ENCODE assay signal across 9 mouse cellular contexts in genomic region chr9:41791501-41792172, GRCm38 (mm10).
A peak's percentile ranks its signal among the peaks of the same experiment; 100 is the strongest.
DNase-seq lines count a peak whose midpoint lies in the region; ATAC-seq lines count a peak whose summit lies in the region.
"Had no signal": no experiment of that assay in that cellular context is flagged by ENCODE, and none has a peak within 500 bp of the region (broad histone marks: within the 10 kb centered on the region; RNA-seq: fewer than 3 reads in every experiment).

No protein-coding gene starts in this region.

- no peaks in the 10 kb centered on the region for H3K9me3 ChIP-seq in hindbrain, embryonic 16.5 days (ENCODE audit: control insufficient read depth, low read length)
- H3K9me3 ChIP-seq in hindbrain, embryonic 10.5 days, result no peaks in the 10 kb centered on the region
- no peaks in the 10 kb centered on the region for H3K9me3 ChIP-seq in forebrain, embryonic 16.5 days (ENCODE audit: control insufficient read depth, low read length)

- 71% methylated on average over 5 of the region's 5 CpGs for WGBS in hindbrain, embryonic 16.5 days
- WGBS in hindbrain, embryonic 10.5 days, result 88% methylated on average over 5 of the region's 5 CpGs
- WGBS in forebrain, embryonic 16.5 days, result 37% methylated on average over 5 of the region's 5 CpGs

- no peaks in the 10 kb centered on the region; the same call in 1 of the 2 replicates for H3K4me1 ChIP-seq in hindbrain, embryonic 16.5 days (ENCODE audit: control insufficient read depth, insufficient read depth, low read depth, low read length)
- H3K4me1 ChIP-seq in hindbrain, embryonic 10.5 days (replicated peaks), result peaks cover 7% of the 10 kb centered on the region; the same call in 1 of the 2 replicates
- H3K4me1 ChIP-seq in forebrain, embryonic 16.5 days (replicated peaks; ENCODE audit: control insufficient read depth, insufficient read depth, low read length), result peaks cover 20% of the 10 kb centered on the region

- H3K9ac ChIP-seq in hindbrain, embryonic 16.5 days (ENCODE audit: low read depth, low read length), result no peak overlapping the region
- no peak overlapping the region for H3K9ac ChIP-seq in forebrain, embryonic 16.5 days (replicated peaks; ENCODE audit: low read depth, low read length)

- H3K36me3 ChIP-seq in hindbrain, embryonic 16.5 days (ENCODE audit: control insufficient read depth, insufficient read depth, low read length), result no peaks in the 10 kb centered on the region
- H3K36me3 ChIP-seq in hindbrain, embryonic 10.5 days, result no peaks in the 10 kb centered on the region
- H3K36me3 ChIP-seq in forebrain, embryonic 16.5 days (ENCODE audit: control insufficient read depth, insufficient read depth), result no peaks in the 10 kb centered on the region

- peak; percentile 84 for ATAC-seq in hindbrain, embryonic 16.5 days
- ATAC-seq in forebrain, embryonic 16.5 days, result peak; percentile 75

- H3K4me3 ChIP-seq in hindbrain, embryonic 16.5 days (ENCODE audit: low read length), result no peak overlapping the region
- no peak overlapping the region for H3K4me3 ChIP-seq in hindbrain, embryonic 10.5 days
- no peak overlapping the region for H3K4me3 ChIP-seq in forebrain, embryonic 16.5 days (replicated peaks; ENCODE audit: low read length)

- no peak overlapping the region for H3K27ac ChIP-seq in hindbrain, embryonic 16.5 days (ENCODE audit: low read depth, low read length)
- no peak overlapping the region for H3K27ac ChIP-seq in hindbrain, embryonic 10.5 days
- peak overlapping the region; percentile 62 for H3K27ac ChIP-seq in forebrain, embryonic 16.5 days (ENCODE audit: low read length)

- intact Hi-C loops in left cerebral cortex, postnatal 4 days (cut with DNase I), result no loop called here

- no peak overlapping the region for H3K4me2 ChIP-seq in hindbrain, embryonic 16.5 days (ENCODE audit: low read length)
- no peak overlapping the region for H3K4me2 ChIP-seq in forebrain, embryonic 16.5 days (ENCODE audit: low read length)

- H3K27me3 ChIP-seq in hindbrain, embryonic 16.5 days (replicated peaks; ENCODE audit: control insufficient read depth, insufficient read depth, low read length), result no peaks in the 10 kb centered on the region
- H3K27me3 ChIP-seq in hindbrain, embryonic 10.5 days (ENCODE audit: insufficient read depth, poor library complexity, severe bottlenecking), result no peaks in the 10 kb centered on the region
- no peaks in the 10 kb centered on the region for H3K27me3 ChIP-seq in forebrain, embryonic 16.5 days (replicated peaks; ENCODE audit: control insufficient read depth, insufficient read depth, low read length)

- DNase-seq in hindbrain, embryonic 10.5 days (ENCODE audit: low spot score), result no peak
- peak; percentile 56 to 66 for DNase-seq in cerebellum, postnatal 10 days
- DNase-seq in left cerebral cortex, postnatal 4 days, result peak; percentile 48
- no peak for DNase-seq in T-cell, adult 2 months (ENCODE audit: low spot score)
- no peak for DNase-seq in thymus, postnatal 0 days (ENCODE audit: low spot score)
- DNase-seq in adrenal gland, postnatal 10 days, result no peak
- DNase-seq: embryo, embryonic 11 days had no signal

Comparison
In these comparisons a context has a peak if more than half of its experiments do, and no peak if none do; other contexts are left out.
1. DNase-seq: peak in cerebellum, postnatal 10 days (2 of 2) and left cerebral cortex, postnatal 4 days (single experiment); none in hindbrain, embryonic 10.5 days (single experiment), T-cell, adult 2 months (single experiment), thymus, postnatal 0 days (single experiment) and adrenal gland, postnatal 10 days (single experiment).